Mouse (Mus musculus) megakaryocyte, adult 5-6 weeks (primary cell): Measurements from ENCODE around the gene Lgi2. TPM values are rescaled to one million over a fixed set of nuclear protein-coding genes. Genes with fewer than 3 reads are reported as not detected.

Experiments
- total RNA-seq, 2 experiments: library from RNA; stranded (forward) in 1 of 2; stranded (reverse) in 1 of 2; fragments of 153-499, 151-499 nt in 1 of 2; fragments of 221-1000, 200-1000 nt in 1 of 2; gene quantifications; 2 replicates each; pipeline versions ENCODE4 v1.2.3 to v1.2.4; 2015 to 2017

Gene Lgi2
- total RNA-seq, 2 experiments from 2014 or later, result not detected

Other genes with a start within 250 kb of the Lgi2 start
- gene Sod3, start 202.7 kb downstream of the Lgi2 start, total RNA-seq (2015), result 0.07 and 0.11 TPM in 2 replicates
- gene Sod3, start 202.7 kb downstream of the Lgi2 start, total RNA-seq (2017), result not detected in 2 replicates
- gene Ccdc149, start 94.9 kb downstream of the Lgi2 start, total RNA-seq (2015), result 0.09 TPM in 1 of 2 replicates, not detected in the other
- not detected in 2 replicates for gene Ccdc149, start 94.9 kb downstream of the Lgi2 start, total RNA-seq (2017)
- gene Sepsecs, start 103.2 kb upstream of the Lgi2 start, total RNA-seq (2015), result 5.2 and 8.5 TPM in 2 replicates
- gene Sepsecs, start 103.2 kb upstream of the Lgi2 start, total RNA-seq (2017), result 9.2 and 9.3 TPM in 2 replicates
- 15.0 and 16.1 TPM in 2 replicates for gene Pi4k2b, start 175.1 kb upstream of the Lgi2 start, total RNA-seq (2015)
- 12.2 and 17.2 TPM in 2 replicates for gene Pi4k2b, start 175.1 kb upstream of the Lgi2 start, total RNA-seq (2017)
- gene Zcchc4, start 208.9 kb upstream of the Lgi2 start, total RNA-seq (2015), result 12.1 and 16.4 TPM in 2 replicates
- gene Zcchc4, start 208.9 kb upstream of the Lgi2 start, total RNA-seq (2017), result 9.2 and 11.8 TPM in 2 replicates